Mouse (Mus musculus) neural tube, embryonic 11.5 days (tissue): ENCODE data around the gene Smdt1. TPM values are rescaled to one million over a fixed set of nuclear protein-coding genes. Genes with fewer than 3 reads are reported as not detected.

ENCODE experiments used
- ATAC-seq: fragments of 200-750 bp; cut with Nextera tagmentation; 2 replicates; pipeline ENCODE4 v1.8.0; 2017; ENCODE audit warnings: moderate number of reproducible peaks, mild to moderate bottlenecking, moderate TSS enrichment, moderate library complexity; ENCODE audit not compliant: insufficient read depth, low FRiP score, low TSS enrichment
- DNase-seq: peaks from one replicate; pipeline ENCODE4 v3.0.0-alpha.2; 2015; ENCODE audit warnings: low spot score
- H3K27ac ChIP-seq: fragments of 300-500 bp; sonication (generic); 2 replicates; pipeline ENCODE4 v1.5.1; 2014; ENCODE audit warnings: low read depth, mild to moderate bottlenecking, low read length
- H3K27me3 ChIP-seq: fragments of 300-500 bp; sonication (generic); 2 replicates; pipeline ENCODE4 v1.6.1; 2014; ENCODE audit warnings: mild to moderate bottlenecking, low read length, mixed read lengths; ENCODE audit not compliant: control insufficient read depth, insufficient read depth
- H3K36me3 ChIP-seq: fragments of 300-500 bp; sonication (generic); 2 replicates; pipeline ENCODE4 v1.6.1; 2014; ENCODE audit warnings: mild to moderate bottlenecking, low read length, moderate library complexity, mixed read lengths; ENCODE audit not compliant: control insufficient read depth, insufficient read depth
- H3K4me1 ChIP-seq: fragments of 300-500 bp; sonication (generic); 2 replicates; pipeline ENCODE4 v1.6.1; 2014; ENCODE audit warnings: low read length, mixed read lengths; ENCODE audit not compliant: control insufficient read depth, insufficient read depth
- H3K4me2 ChIP-seq: fragments of 300-500 bp; sonication (generic); 2 replicates; pipeline ENCODE4 v1.6.1; 2014; ENCODE audit warnings: low read depth, mild to moderate bottlenecking, moderate library complexity
- H3K4me3 ChIP-seq: fragments of 300-500 bp; sonication (generic); 2 replicates; pipeline ENCODE4 v1.5.1; 2014; ENCODE audit warnings: low read depth, low read length
- H3K9ac ChIP-seq: fragments of 300-500 bp; sonication (generic); 2 replicates; pipeline ENCODE4 v1.6.1; 2014; ENCODE audit warnings: mild to moderate bottlenecking, low read length
- H3K9me3 ChIP-seq: fragments of 300-500 bp; sonication (generic); 2 replicates; pipeline ENCODE4 v1.6.1; 2016; ENCODE audit warnings: low read length; ENCODE audit not compliant: control insufficient read depth
- WGBS: fragments of 180-500 bp; shearing (Covaris S2); extraction: QIAGEN DNeasy Blood & Tissue Kit; methylation state at CpG from one replicate; pipeline ENCODE4 v1.1.7; 2014; 5-methylcytosine and 5-hydroxymethylcytosine counted together
- polyA plus RNA-seq: library from polyadenylated mRNA; unstranded; fragments of >200 nt; fragmentation: Nextera tagmentation; extraction: Ambion mirVana; gene quantifications from 2 replicates; pipeline ENCODE4 v1.2.1, GENCODE M21; 2014

Gene Smdt1
- polyA plus RNA-seq, 1 experiment from 2014 or later: 267 TPM

DNA sequence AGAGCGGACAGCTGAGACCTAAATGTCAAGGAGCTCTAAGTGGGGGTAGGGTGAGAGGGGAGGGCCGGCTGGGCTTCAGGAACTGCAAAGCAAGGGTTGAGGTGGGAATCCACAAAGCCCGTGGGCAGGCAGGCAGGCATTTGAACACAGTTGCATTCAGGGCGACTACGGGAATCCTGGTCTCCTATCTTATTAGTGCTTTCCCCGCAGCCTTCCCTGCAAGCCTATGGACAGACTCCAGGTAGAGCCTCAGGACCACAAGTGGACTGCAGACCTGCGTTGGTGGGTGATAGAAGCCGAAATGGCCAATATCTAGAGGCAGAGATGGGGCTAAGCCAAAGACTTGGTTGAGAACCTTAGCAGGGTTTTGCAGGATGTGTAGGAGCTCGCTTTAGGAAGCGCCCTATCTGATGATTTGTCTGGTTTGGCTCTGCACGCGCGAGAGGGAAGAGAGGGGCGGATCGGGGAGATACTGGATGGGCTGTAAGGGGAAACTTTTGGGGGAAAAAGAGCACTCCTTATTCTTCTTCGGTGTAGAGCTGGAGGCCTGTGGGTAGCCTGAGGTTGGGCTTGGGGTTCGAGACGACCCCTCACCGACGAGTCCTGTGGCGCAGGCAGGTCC is 1.8 kb downstream of the Smdt1 start:
- Histone ChIP-seq H3K9ac (peak overlapping the region; percentile 58), H3K27me3 (peaks cover 11% of the 10 kb centered on the region), H3K4me1 (peaks cover 11% of the 10 kb centered on the region), H3K36me3 (no peaks in the 10 kb centered on the region; the same call in 1 of the 2 replicates), H3K4me3 (peak overlapping the region; percentile 34), H3K27ac (peak overlapping the region; percentile 17; the same call in 1 of the 2 replicates), H3K4me2 (peak overlapping the region; percentile 64), H3K9me3 (no peaks in the 10 kb centered on the region)
- ATAC-seq (no peak), DNase-seq (no peak)
- 38% methylated on average over 21 of the region's 21 CpGs for WGBS

DNA sequence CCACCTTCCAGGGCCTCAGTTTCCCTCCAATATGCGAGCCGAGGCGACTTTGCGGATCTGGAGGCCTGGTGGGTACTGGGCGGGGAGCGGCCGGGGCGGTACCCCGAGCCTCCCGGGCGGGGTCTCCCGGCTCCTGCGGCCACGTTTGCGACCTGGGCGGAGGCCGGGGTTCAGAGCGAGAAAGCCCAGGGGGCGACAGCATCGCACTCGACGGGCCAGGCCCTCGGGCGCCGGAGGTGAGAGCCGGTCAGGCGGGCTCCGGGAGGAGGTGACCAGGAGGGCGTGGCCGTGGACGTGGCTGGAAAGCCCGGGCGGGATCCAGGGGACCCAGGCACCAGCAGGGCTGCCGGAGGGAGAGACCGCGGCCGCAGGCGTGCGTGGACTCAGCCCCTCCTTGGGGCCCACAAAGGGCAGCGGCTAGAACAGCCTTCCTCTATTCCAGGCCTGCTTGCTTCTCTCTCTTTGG is 2.3 kb downstream of the Smdt1 start:
- Histone ChIP-seq H3K9ac (peak overlapping the region; percentile 58), H3K27ac (peak overlapping the region; percentile 17; the same call in 1 of the 2 replicates), H3K36me3 (no peaks in the 10 kb centered on the region), H3K4me2 (peak overlapping the region; percentile 64), H3K4me3 (peak overlapping the region; percentile 34), H3K9me3 (no peaks in the 10 kb centered on the region), H3K27me3 (peaks cover 11% of the 10 kb centered on the region), H3K4me1 (peaks cover 11% of the 10 kb centered on the region)
- 3% methylated on average over 40 of the region's 40 CpGs for WGBS
- DNase-seq: peak; percentile 50
- ATAC-seq: no peak

DNA sequence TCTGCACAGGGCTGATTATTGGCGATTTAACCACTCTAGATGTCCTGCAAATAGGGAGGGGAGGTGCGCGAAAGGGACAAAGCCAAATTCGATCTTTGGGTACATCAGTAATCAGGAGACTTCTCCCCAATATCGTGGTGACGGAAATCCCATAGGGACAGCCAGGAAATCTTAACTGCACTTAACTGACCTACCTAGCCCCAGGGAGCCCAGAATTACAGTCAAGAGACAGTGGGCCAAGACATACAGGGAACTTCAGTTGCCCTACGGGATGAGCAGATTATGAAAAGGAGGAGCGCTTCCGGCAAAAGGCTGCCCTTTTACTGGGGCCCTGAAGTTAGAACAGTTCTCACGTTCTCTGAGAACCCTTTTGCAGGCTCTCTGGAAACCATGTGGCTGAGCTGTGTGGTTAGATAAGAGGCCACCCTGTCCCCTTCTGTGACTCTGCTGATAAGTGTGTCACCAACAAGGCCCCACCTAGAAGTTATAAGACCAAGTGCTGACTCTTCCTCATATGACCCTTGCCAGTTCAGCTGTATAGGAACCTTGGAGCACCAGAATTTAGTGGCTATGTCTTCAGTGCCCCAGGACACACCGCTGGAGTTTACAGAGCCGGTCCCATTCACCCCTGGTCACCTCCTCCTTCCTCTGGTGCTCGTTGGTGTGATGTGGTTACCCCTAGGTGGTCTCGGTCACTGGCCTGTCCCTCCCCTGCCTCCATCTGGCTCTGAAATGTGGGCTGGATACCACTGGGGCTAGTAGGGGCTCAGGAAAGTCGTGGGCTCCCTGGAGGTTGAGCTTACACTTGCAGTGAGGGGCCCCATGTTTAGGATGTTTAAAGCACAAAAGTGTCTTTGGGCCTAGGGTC is 3.1 kb downstream of the Smdt1 start:
- Histone ChIP-seq H3K4me3 (no peak overlapping the region), H3K4me1 (peaks cover 15% of the 10 kb centered on the region), H3K9me3 (no peaks in the 10 kb centered on the region), H3K9ac (no peak overlapping the region; the same call in 1 of the 2 replicates), H3K27me3 (peaks cover 11% of the 10 kb centered on the region), H3K36me3 (no peaks in the 10 kb centered on the region), H3K4me2 (peak overlapping the region; percentile 64; the same call in 1 of the 2 replicates), H3K27ac (no peak overlapping the region)
- ATAC-seq (no peak), DNase-seq (no peak)
- WGBS: 66% methylated on average over 15 of the region's 15 CpGs

DNA sequence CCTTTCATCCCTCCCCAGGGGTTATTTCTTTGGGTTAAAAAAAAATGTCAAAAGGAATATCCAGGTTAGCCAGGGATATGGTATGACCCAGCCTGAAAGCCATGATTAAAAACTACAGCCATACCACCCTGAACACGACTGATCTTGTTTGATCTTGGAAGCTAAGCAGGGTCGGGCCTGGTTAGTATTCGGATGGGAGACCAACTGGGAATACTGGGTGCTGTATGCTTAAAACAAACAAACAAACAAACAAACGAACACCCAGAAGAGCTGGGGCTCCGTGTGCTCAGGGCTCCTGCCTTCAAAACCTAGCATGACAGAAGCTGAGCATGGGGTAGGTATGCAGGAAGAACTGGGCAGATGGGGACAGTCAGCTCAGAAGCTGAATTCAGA is 3.8 kb downstream of the Smdt1 start:
- Histone ChIP-seq H3K4me3 (no peak overlapping the region), H3K4me1 (peaks cover 21% of the 10 kb centered on the region), H3K27me3 (peaks cover 11% of the 10 kb centered on the region), H3K27ac (no peak overlapping the region), H3K36me3 (no peaks in the 10 kb centered on the region), H3K9me3 (no peaks in the 10 kb centered on the region), H3K4me2 (0 out of 2 replicates have a peak overlapping the region, but pooled peaks have one; percentile 7), H3K9ac (no peak overlapping the region)
- ATAC-seq (no peak), DNase-seq (no peak)
- WGBS: 73% methylated on average over 5 of the region's 5 CpGs

DNA sequence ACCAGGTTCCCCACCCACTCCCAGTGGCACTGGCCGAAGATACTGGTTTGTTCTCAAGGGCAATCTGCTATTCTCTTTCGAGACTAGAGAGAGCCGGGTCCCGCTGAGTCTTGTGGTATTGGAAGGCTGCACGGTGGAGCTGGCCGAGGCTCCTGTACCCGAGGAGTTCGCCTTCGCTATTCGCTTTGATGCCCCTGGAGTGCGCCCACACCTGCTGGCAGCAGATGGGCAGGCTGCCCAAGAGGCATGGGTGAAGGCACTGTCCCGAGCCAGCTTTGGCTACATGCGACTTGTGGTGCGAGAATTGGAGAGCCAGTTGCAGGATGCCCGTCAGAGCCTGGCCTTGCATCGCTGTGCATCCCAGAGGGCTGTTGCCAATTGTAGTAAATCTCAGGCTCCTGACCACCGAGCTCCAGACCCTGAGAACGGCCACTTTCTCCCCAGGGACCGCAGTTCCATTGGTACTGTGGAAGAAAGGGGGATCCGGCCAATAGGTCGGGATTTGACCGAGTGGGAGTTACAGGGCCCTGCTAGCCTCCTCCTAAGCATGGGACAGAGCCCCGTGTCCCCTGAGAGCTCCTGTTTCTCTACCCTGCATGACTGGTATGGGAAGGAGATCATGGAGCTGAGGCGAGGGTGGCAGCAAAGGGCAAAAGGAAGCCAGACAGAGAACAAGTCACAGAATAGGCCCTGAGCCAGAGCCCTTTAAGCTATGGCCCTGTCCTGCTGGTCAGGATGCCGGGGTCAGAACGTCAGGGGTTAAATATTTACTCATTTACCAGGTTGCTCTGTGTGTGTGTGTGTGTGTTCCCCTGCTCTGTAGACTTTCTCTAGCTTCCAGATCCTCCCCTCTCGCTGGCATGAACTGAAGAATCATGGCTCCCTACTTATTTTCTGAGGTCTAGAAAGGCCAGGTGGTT is 4.9 kb downstream of the Smdt1 start:
- H3K27ac ChIP-seq: no peak overlapping the region
- peaks cover 15% of the 10 kb centered on the region for H3K4me1 ChIP-seq
- no peak overlapping the region for H3K4me2 ChIP-seq
- DNase-seq: no peak
- 92% methylated on average over 27 of the region's 27 CpGs for WGBS
- H3K27me3 ChIP-seq: peaks cover 11% of the 10 kb centered on the region
- ATAC-seq: no peak
- H3K36me3 ChIP-seq: peaks cover 8% of the 10 kb centered on the region
- no peaks in the 10 kb centered on the region for H3K9me3 ChIP-seq
- no peak overlapping the region for H3K4me3 ChIP-seq
- no peak overlapping the region for H3K9ac ChIP-seq

DNA sequence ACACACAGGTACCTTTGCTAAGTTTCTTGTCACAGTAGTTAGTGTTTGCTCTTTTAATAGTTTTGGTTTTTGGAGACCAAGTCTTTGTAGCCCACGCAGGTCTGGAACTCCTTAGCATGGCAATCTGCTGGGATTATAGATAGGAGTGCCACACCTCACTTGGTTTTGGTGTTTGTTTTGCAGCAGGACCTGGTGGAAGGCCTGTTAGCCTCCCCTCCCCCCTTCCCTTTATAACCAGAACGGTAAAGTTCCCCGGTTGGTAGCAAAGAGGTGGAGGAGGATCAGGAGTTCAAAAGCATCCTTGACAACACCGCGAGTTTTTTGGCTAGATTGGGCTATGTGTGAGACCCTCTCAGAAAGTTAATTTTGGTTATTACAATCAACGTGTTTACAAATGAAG is 6.2 kb downstream of the Smdt1 start:
- Histone ChIP-seq H3K9me3 (no peaks in the 10 kb centered on the region), H3K36me3 (peaks cover 15% of the 10 kb centered on the region), H3K27me3 (peaks cover 11% of the 10 kb centered on the region), H3K4me1 (peaks cover 15% of the 10 kb centered on the region), H3K4me3 (no peak overlapping the region), H3K9ac (no peak overlapping the region), H3K4me2 (no peak overlapping the region), H3K27ac (no peak overlapping the region)
- no peak for ATAC-seq
- 88% methylated on average over 6 of the region's 6 CpGs for WGBS
- no peak for DNase-seq

DNA sequence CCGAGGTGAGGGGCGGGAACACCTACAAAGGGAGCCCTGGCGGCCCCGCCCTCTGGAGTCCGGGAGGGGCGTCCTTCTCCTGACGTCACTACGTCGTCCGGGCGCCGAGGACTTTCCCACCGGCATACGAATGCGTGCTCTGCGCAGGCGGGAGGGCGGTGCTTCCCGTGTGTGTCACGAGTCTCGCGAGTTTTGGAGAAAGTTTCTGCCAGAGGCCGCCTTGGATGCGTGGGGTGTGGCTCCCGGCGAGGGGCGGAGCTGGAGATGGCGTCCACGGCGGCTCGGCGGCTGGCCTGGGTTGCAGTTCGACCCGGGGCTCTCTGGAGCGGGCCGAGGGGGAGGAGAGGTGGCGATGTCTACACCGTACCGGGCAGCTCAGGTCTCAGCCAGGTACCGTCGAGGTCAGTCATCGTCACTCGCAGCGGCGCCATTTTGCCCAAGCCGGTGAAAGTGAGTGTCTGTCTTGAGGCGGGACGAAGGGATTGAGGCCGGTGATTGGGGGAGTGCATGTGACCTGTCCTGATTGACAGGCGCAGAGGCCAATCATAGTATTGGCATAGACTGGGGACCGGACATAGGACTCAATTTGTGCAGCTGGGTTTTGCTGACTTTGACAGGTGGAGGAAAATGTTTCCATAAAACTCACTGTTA is 7.2 kb downstream of the Smdt1 start:
- peak overlapping the region; percentile 70 for H3K9ac ChIP-seq
- H3K27ac ChIP-seq: peak overlapping the region; percentile 80; the same call in 1 of the 2 replicates
- peaks cover 13% of the 10 kb centered on the region for H3K4me1 ChIP-seq
- H3K27me3 ChIP-seq: peaks cover 3% of the 10 kb centered on the region
- peak overlapping the region; percentile 65 for H3K4me2 ChIP-seq
- under 1% methylated on average over 50 of the region's 51 CpGs for WGBS
- DNase-seq: peak; percentile 98
- no peaks in the 10 kb centered on the region for H3K9me3 ChIP-seq
- ATAC-seq: peak; percentile 98
- H3K36me3 ChIP-seq: peaks cover 15% of the 10 kb centered on the region
- H3K4me3 ChIP-seq: peak overlapping the region; percentile 68
